Mouse (Mus musculus): ENCODE results near the gene P2ry10. TPM values are rescaled to one million over a fixed set of nuclear protein-coding genes. Genes with fewer than 3 reads are reported as not detected.
A peak's percentile ranks its signal among the peaks of the same experiment; 100 is the strongest.

Gene P2ry10
- polyA plus RNA-seq, 2 experiments, result 0.35 to 0.41 TPM

DNA sequence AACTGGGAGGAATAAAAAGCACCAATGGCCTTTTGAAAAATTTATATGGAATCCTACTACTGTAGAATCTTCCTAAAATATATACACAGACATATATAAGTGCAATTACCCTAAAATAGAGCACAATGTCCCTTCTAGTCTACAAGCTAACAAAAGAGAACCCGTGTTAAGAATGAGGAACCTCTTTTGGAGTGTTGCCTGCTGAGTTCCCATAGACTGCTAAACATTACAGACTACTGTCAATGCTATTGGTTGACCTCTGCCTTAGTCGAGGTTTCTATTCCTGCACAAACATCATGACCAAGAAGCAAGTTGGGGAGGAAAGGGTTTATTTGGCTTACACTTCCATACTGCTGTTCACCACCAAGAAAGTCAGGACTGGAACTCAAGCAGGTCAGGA lies 55.6 kb downstream of the P2ry10 start:
- DNase-seq (ENCODE audit: low spot score) (no peak), ATAC-seq (ENCODE audit: low FRiP score, low read depth) (no peak)
- Histone ChIP-seq H3K27me3 (ENCODE audit: control insufficient read depth, insufficient read depth, low read length) (no peaks in the 10 kb centered on the region), H3K27ac (replicated peaks; ENCODE audit: low read depth, low read length) (no peak overlapping the region), H3K4me2 (replicated peaks; ENCODE audit: low read depth, low read length, severe bottlenecking) (no peak overlapping the region), H3K4me3 (replicated peaks; ENCODE audit: low read length) (no peak overlapping the region), H3K9ac (ENCODE audit: low read depth, low read length, severe bottlenecking) (no peak overlapping the region), H3K9me3 (ENCODE audit: control insufficient read depth, low read length) (no peaks in the 10 kb centered on the region), H3K4me1 (ENCODE audit: control insufficient read depth, insufficient read depth, low read length) (no peaks in the 10 kb centered on the region), H3K36me3 (ENCODE audit: control insufficient read depth, insufficient read depth, low read length) (no peaks in the 10 kb centered on the region)
- no peak for TF ChIP-seq POLR2A (IDR thresholded peaks at IDR 0.05; ENCODE audit: borderline replicate concordance, extremely low read depth, insufficient read depth, insufficient read length)
- WGBS, result 69% methylated on average over 2 of the region's 2 CpGs

DNA sequence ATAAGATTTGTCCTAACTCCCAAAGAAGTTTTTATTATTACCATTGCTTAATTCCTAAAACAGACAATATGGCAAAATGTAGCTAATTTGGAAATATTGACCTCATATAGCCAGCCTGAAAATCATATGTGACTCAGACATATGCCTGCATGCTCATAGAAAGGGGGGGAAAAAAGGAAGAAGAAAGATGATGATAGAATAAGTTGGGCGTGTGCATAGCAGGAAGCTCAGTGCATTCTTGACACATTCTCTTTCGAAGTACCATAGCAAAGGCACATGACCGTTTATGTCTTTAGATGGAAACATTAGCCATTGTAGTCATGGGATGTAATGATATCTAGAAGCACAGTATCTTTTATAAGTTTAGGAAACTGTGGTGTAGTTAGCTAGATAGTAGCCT lies 60.4 kb downstream of the P2ry10 start, which contains the start of gene P2ry10b:
P2ry10b (plus strand) TSS at position 247 of the 400 bp plus-strand sequence.
- ATAC-seq (ENCODE audit: low FRiP score, low read depth), result no peak
- WGBS, result 80% methylated on average over 3 of the region's 3 CpGs
- H3K27ac ChIP-seq (replicated peaks; ENCODE audit: low read depth, low read length), result peak within 1 kb of the TSS; percentile 45; the same call in 1 of the 2 replicates

DNA sequence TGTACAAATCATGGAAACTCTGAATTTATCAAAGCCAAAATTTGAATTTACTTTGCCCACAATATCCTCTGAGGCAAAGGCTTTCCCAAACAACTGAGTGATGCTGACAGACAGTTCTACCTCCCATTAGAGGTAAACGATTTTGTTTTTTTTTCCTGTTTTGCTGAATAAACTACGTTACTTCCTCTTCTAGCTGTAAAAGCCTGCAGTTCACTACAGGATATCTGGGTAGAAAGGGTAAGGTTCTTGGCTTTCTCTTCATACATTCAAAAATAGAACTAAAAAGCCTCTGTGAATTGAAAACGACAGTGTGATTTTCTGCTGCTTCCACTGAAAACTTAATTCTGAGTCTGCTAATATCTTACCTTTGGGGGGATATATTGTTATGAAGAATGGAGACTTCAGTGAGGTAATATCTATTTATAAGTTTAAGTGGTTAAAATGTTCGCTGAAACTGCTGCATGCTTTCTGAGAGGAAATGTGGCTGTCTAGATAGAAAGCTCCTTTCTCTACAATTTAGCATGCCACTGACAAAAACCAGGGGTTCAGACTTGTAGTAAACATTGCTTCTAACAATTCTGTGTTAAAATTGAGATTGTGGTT lies 61.2 kb downstream of the P2ry10 start:
- Histone ChIP-seq H3K4me3 (replicated peaks; ENCODE audit: low read length) (no peak overlapping the region), H3K4me2 (replicated peaks; ENCODE audit: low read depth, low read length, severe bottlenecking) (0 out of 2 replicates have a peak overlapping the region, but pooled peaks have one; percentile 1), H3K9ac (ENCODE audit: low read depth, low read length, severe bottlenecking) (no peak overlapping the region), H3K27me3 (ENCODE audit: control insufficient read depth, insufficient read depth, low read length) (no peaks in the 10 kb centered on the region), H3K4me1 (ENCODE audit: control insufficient read depth, insufficient read depth, low read length) (no peaks in the 10 kb centered on the region), H3K36me3 (ENCODE audit: control insufficient read depth, insufficient read depth, low read length) (no peaks in the 10 kb centered on the region), H3K9me3 (ENCODE audit: control insufficient read depth, low read length) (no peaks in the 10 kb centered on the region), H3K27ac (replicated peaks; ENCODE audit: low read depth, low read length) (peak overlapping the region; percentile 45; the same call in 1 of the 2 replicates)
- WGBS, result 47% methylated on average over 4 of the region's 4 CpGs
- ATAC-seq (ENCODE audit: low FRiP score, low read depth), result no peak
- no peak for DNase-seq (ENCODE audit: low spot score)
- TF ChIP-seq POLR2A (IDR thresholded peaks at IDR 0.05; ENCODE audit: borderline replicate concordance, extremely low read depth, insufficient read depth, insufficient read length), result no peak

More for the DNA sequence above, 60.4 kb downstream of the P2ry10 start, which contains the start of gene P2ry10b:
- H3K9ac ChIP-seq (ENCODE audit: low read depth, low read length, severe bottlenecking), result no peak within 1 kb of the TSS
- no peaks in the 10 kb centered on the region for H3K36me3 ChIP-seq (ENCODE audit: control insufficient read depth, insufficient read depth, low read length)
- no peaks in the 10 kb centered on the region for H3K27me3 ChIP-seq (ENCODE audit: control insufficient read depth, insufficient read depth, low read length)
- H3K4me2 ChIP-seq (replicated peaks; ENCODE audit: low read depth, low read length, severe bottlenecking), result 0 out of 2 replicates have a peak within 1 kb of the TSS, but pooled peaks have one; percentile 1
- DNase-seq (ENCODE audit: low spot score), result no peak
- no peaks in the 10 kb centered on the region for H3K4me1 ChIP-seq (ENCODE audit: control insufficient read depth, insufficient read depth, low read length)
- no peak within 1 kb of the TSS for H3K4me3 ChIP-seq (replicated peaks; ENCODE audit: low read length)
- TF ChIP-seq POLR2A (IDR thresholded peaks at IDR 0.05; ENCODE audit: borderline replicate concordance, extremely low read depth, insufficient read depth, insufficient read length), result no peak
- no peaks in the 10 kb centered on the region for H3K9me3 ChIP-seq (ENCODE audit: control insufficient read depth, low read length)

DNA sequence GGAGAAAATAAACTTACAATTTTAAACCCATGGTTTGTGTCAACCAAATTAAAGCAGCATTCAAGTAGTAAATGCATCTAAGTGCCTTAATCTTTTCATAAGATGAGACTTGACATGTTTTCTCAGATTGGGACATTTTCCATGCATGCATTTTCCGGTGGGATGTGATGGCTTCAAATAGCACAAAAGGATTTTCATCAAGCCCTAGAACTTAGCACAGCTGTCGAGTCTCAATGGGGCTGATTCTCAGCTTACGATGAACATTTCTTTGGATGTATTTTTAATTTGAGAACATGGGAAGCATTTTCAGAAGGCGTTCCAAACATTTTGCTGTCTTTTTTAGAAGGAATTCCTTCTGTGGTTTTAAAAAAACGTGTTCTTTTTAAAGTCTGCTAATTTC lies 61.7 kb downstream of the P2ry10 start:
- peak; percentile 33 for DNase-seq (ENCODE audit: low spot score)
- TF ChIP-seq POLR2A (IDR thresholded peaks at IDR 0.05; ENCODE audit: borderline replicate concordance, extremely low read depth, insufficient read depth, insufficient read length), result no peak
- H3K4me1 ChIP-seq (ENCODE audit: control insufficient read depth, insufficient read depth, low read length), result no peaks in the 10 kb centered on the region
- H3K27ac ChIP-seq (replicated peaks; ENCODE audit: low read depth, low read length), result peak overlapping the region; percentile 45; the same call in 1 of the 2 replicates
- no peak overlapping the region for H3K4me3 ChIP-seq (replicated peaks; ENCODE audit: low read length)
- H3K9me3 ChIP-seq (ENCODE audit: control insufficient read depth, low read length), result no peaks in the 10 kb centered on the region
- H3K27me3 ChIP-seq (ENCODE audit: control insufficient read depth, insufficient read depth, low read length), result no peaks in the 10 kb centered on the region
- 0 out of 2 replicates have a peak overlapping the region, but pooled peaks have one; percentile 1 for H3K4me2 ChIP-seq (replicated peaks; ENCODE audit: low read depth, low read length, severe bottlenecking)
- H3K36me3 ChIP-seq (ENCODE audit: control insufficient read depth, insufficient read depth, low read length), result no peaks in the 10 kb centered on the region
- H3K9ac ChIP-seq (ENCODE audit: low read depth, low read length, severe bottlenecking), result no peak overlapping the region
- no peak; the same call in 1 of the 2 replicates for ATAC-seq (ENCODE audit: low FRiP score, low read depth)
- 39% methylated on average over 5 of the region's 5 CpGs for WGBS

DNA sequence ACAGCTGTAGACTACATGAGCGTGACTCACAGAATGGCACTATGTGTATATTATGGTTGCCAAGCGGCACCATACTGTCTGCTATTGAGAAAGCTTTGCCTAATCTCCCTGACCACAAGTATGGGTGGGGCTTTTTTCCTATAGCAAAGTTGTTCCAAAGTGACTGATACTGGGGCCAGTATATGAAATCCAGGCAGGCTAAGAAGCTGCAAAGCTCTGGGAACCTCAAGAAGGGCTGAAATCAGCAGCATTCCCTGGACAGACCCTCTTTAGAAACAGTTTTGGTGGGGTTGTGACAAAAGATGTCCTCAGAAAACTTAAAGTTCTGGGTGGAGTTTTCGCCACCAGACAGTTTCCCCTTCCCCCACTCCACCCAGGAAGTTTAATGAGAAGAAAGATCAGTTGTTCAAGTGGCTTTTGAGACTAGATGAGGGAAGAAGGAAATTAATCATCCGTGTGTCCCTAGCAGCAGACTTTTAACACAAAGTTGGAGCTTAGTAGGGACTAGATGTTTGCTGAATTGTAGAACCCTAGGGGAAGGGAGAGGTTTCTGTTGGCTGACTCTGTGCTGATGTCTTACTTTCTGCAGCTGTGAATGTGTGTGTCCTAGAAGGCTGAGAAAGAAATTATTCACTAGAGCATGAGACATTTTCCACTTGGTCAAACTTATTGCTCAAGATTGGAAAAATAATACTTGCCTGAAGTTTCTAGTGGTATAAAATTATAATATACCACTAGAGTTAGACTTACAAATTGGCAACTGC lies 62.6 kb downstream of the P2ry10 start:
- no peaks in the 10 kb centered on the region for H3K27me3 ChIP-seq (ENCODE audit: control insufficient read depth, insufficient read depth, low read length)
- DNase-seq (ENCODE audit: low spot score), result peak; percentile 54
- 48% methylated on average over 4 of the region's 4 CpGs for WGBS
- H3K9ac ChIP-seq (ENCODE audit: low read depth, low read length, severe bottlenecking), result no peak overlapping the region
- H3K4me2 ChIP-seq (replicated peaks; ENCODE audit: low read depth, low read length, severe bottlenecking), result peak overlapping the region; percentile 25; the same call in 1 of the 2 replicates
- no peaks in the 10 kb centered on the region for H3K4me1 ChIP-seq (ENCODE audit: control insufficient read depth, insufficient read depth, low read length)
- peak; percentile 88 for ATAC-seq (ENCODE audit: low FRiP score, low read depth)
- H3K27ac ChIP-seq (replicated peaks; ENCODE audit: low read depth, low read length), result peak overlapping the region; percentile 70
- no peaks in the 10 kb centered on the region for H3K9me3 ChIP-seq (ENCODE audit: control insufficient read depth, low read length)
- H3K36me3 ChIP-seq (ENCODE audit: control insufficient read depth, insufficient read depth, low read length), result no peaks in the 10 kb centered on the region
- H3K4me3 ChIP-seq (replicated peaks; ENCODE audit: low read length), result no peak overlapping the region
- no peak for TF ChIP-seq POLR2A (IDR thresholded peaks at IDR 0.05; ENCODE audit: borderline replicate concordance, extremely low read depth, insufficient read depth, insufficient read length)

Other genes with a start within 250 kb of the P2ry10 start
- gene Rtl3, start 247.8 kb upstream of the P2ry10 start, polyA plus RNA-seq (2012; rRNA removed), result 130 and 150 TPM in 2 replicates
- gene Rtl3, start 247.8 kb upstream of the P2ry10 start, polyA plus RNA-seq (2014; fragmentation: Nextera tagmentation; extraction: Ambion mirVana), result 89.8 and 99.1 TPM in 2 replicates
- 19.4 and 24.6 TPM in 2 replicates for gene Lpar4, start 167.9 kb upstream of the P2ry10 start, polyA plus RNA-seq (2012; rRNA removed)
- 41.6 and 46.1 TPM in 2 replicates for gene Lpar4, start 167.9 kb upstream of the P2ry10 start, polyA plus RNA-seq (2014; fragmentation: Nextera tagmentation; extraction: Ambion mirVana)
- gene P2ry10b, start 60.4 kb downstream of the P2ry10 start, polyA plus RNA-seq (2012; rRNA removed), result 3.4 and 7.6 TPM in 2 replicates
- gene P2ry10b, start 60.4 kb downstream of the P2ry10 start, polyA plus RNA-seq (2014; fragmentation: Nextera tagmentation; extraction: Ambion mirVana), result 3.3 and 5.2 TPM in 2 replicates
- gene Gpr174, start 167.4 kb downstream of the P2ry10 start, polyA plus RNA-seq (2012; rRNA removed), result 0.28 TPM in 2 replicates
- 0.43 and 1.0 TPM in 2 replicates for gene Gpr174, start 167.4 kb downstream of the P2ry10 start, polyA plus RNA-seq (2014; fragmentation: Nextera tagmentation; extraction: Ambion mirVana)